Mouse (Mus musculus): ENCODE measurements around the gene Chrna1.
"Not testable (repeated sequence)": the region's sequence is repeated elsewhere in the genome, so short reads cannot be mapped to it uniquely, and the experiment has no call there.

Gene Chrna1

DNA sequence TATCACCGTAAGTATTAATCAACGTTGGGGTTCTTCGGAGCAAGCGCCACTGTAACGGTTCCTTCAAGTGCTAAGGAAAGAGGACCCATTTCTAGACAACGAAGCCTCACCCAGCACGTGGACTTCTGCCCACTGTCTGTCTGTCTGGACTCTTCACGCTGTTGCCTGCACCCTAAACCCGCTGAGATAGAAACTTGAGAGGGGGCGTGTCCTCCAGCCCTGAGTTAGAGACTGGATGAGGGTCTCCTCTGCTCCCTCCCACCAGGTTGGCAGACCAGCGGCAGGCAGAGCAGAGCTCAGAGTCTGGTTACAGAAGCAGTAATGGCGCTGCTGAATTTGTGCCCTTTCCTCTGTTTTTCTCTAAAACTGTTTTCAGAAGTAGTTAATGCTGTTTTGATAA, 10.0 kb upstream of the Chrna1 start:
- DNase-seq (ENCODE audit: low spot score): no peak

DNA sequence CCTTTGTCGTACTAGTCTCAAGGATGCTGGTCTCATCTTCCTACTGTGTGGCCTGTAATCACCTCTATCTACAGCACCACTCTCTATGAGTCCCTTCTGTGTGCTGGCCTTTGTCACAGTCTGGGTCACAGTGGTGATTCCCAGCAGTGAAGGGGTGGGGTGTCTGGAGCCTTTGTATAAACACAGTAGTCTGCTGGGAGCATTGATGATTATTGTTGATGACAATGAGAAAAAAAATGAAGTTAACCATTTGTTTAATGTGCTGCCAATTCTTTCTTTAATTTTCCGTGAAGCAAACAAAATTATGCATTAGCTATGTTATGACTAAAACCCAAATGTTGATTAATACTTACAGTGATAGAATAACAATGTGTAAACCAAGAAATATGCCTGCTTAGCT, 8.8 kb upstream of the Chrna1 start:
- no peak for DNase-seq (ENCODE audit: low spot score)

DNA sequence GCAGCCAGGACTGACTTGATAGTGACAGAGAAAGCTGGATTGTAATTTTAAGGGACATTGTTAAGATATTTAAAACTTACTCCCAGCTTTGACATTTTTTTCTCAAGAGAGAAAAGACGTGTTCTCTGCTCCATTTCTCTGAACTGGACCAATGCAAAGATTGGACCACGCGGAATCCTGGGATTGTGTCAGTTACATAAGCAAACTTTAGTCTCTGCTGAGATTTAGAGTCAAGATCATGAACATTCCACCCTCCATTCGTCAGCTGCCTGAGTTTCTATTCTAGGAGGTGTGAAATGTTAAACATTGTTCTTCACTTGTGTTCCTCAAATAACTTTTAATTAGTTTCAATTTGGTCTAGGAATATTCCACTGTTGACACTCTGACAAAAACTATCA, 7.0 kb upstream of the Chrna1 start:
- DNase-seq (ENCODE audit: low spot score): no peak

DNA sequence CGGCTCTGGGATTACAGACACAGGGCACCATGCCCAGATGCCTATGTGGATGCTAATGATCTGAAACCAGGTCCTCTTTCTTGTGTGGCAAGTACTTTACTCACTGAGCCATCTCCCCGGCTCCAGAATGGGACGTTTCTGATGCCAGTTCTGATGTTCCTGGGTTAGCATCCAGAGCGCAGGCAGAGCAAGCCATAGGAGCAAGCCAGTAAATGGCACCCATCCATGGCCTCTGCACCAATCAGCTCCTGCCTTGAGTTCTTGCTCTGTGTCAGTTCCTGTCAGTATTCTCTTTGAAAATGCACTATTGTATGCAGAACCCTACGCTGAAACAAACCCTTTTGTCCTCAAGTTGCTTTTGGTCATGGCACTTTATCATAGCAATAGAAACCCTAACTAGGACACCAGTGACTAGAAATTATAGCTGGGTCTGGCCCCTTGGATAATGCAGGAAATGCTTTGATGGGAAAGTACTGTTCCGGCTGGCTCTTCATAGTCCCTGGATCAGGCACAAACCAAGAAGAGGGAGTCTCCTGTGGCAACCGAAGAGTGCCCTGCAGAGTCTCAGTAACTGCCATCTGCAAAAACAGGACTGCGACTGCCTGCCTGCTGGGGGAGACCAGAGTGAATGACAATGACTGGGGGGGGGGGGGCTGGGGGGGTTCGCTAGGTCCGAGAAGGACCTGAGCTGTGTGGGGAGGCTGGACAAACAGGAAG, 6.4 kb upstream of the Chrna1 start:
- DNase-seq (ENCODE audit: low spot score): no peak

DNA sequence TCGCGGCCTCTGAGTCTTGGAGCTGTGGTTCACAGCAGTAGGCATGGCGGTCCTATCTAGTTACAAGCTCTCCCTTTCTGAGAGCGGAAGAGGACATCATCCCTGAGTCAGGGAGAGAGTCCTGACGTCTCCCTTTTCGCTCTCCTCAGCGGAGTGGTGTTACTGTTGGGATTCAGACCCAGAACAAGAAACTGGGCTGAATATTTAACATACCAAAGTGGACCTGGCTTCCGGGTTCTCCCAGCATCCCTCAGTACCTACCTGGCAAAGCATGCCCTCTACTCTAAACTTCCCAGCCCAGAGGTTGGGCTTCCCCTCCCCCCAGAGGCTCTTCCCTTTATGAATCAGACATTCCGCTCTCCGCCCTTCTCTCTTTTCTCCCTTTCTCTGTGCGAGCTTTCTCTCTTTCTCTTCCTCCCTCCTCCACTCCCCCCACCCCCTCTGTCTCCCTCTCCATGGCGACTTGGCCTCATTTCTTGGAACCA, 5.3 kb upstream of the Chrna1 start:
- DNase-seq (ENCODE audit: low spot score): no peak

DNA sequence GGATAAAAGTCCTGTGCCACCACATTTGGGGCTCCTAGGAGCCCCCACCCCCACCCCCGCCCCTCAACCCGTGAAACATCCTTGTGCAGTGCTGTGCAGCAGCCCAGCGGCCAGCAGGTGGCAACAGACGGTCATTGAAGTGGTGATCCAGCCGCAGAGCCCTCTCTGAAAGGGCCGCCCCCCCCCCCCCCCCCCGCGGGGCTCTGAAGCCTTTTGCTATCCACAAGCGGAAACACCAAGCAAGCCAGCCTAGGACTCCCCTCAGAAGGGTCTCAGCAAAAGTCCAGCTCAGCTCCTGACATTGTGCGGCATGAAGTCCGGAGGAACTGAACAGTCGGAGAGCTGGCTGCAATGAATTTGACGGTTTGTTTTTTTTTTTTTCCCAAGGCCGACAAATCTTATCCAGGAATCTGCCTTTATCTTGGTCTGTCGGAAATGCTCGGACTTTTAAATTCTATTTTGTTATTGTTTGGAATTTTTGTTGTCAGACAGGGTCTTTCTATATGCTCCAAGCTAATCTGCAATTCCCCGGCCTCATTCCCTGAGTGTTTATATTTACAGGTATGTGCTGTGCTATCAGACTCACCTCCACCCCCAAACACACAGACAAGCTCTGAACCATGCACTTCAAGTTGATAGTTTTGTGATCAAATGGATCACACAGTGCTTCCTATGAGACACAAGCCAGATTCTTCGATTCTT, 4.7 kb upstream of the Chrna1 start:
- peak; percentile 74 for DNase-seq (ENCODE audit: low spot score)

DNA sequence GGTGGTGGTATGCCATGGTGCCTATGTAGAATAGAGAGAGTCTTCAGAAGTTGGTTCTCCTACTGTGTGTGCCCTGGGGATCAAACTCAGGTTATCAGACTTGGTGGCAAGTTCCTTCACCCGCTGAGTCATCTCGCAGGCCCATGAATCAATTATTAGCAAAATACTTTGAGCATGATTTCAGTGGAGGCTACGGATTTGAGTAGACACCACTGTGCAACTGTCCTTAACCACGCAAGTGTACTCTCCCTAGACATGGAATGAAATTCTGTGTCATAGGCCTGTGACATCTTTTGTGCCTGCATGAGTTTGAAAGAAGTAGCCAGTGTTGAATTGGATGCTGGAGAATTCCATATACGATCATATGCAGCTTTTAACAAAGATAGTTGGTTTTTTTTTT, 582 bp upstream of the Chrna1 start:
- DNase-seq (ENCODE audit: low spot score): no peak

DNA sequence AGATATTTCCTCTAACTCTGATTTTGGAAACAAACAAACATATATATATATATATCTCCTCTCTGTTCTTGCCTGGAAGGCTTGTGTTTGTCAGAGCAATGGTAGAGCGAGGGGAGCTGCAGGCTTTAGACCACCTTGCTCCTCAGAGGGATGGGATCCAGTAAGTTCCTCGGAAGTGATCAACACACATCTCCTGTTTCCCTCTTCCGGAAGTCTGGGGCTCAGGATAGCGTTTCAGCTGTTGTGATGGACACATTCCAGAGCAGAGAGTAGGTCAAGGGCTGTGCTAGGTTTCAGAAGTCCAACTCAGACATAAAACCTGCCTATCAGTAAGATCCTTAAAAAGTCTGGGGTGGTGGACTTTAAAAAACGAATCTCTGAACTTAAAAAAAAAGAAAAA, 970 bp downstream of the Chrna1 start:
- DNase-seq (ENCODE audit: low spot score): no peak

DNA sequence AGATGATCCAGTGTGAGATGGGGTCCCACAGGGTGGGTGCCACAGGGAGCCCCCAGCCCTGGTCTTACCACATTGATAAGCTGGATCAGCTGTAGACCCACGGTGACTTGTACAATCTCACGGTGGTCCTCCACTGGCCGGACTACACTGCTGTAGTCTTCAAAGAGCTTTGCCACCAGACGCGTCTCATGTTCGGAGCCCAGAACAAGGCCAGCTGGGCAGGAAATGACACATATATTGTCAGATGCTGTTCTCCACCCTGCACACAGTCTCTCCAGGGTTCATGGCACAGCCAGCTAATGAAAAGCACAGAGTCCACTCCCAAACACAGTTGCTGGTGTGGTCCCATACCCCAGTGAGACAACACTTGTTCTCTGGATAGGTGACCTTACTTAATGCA, 5.7 kb downstream of the Chrna1 start:
- no peak for DNase-seq (ENCODE audit: low spot score)

DNA sequence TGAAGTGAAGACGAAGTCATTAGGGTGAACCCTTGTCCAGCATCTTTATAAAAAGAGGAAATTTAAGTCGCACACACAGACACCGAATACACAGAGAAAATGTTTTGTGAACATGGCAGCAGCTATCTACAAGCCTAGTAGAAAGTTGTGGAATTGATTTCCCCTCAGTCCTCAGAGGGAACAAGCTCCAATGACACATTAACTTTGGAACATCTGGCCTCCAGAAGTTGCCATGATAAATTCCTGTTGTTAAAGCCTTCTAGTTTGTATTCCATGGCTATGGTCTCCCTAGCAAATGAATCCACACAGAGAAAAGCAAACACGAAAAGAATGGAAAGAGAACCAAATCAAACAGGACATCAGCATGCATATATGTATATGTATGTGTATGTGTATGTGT, 6.6 kb downstream of the Chrna1 start:
- no peak for DNase-seq (ENCODE audit: low spot score)

DNA sequence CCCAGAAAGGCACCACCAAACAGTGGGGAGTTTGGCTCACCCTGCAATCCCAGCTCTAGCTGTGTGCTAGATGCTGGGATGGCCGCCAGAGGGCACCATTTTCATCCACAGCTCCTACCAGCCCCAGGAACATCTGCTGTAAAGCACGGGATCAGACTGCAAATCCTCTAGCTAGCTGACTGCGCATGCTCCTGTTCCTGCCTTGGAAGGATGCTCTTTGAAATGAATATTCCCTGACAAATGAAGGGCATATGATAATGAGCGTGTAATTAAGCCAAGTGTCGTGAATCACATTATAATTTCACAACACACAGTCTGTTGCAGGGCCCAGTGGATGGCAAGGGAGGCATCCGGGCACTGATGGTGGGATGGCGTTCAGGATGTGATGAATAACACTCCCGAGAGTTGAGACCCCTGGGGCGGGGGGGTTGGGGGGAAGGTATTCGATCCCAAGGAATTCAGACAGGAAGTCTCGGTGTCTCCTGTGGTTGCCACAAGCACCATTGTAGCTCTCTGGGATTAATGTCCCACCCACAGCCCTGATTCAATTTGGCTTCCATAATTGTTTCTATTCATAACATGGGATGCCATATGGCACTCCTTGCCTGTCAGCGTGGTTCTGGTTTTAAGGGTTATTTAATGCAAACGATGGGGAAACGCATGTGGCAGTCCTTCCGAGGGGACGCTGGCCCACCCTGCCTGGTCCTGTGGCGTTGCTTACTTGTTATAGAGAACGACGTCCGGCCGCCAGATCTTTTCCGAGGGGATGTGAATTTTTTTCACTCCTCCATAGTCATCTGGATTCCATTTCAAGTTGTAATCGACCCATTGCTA, 7.4 kb downstream of the Chrna1 start:
- peak; percentile 67 for DNase-seq (ENCODE audit: low spot score)

DNA sequence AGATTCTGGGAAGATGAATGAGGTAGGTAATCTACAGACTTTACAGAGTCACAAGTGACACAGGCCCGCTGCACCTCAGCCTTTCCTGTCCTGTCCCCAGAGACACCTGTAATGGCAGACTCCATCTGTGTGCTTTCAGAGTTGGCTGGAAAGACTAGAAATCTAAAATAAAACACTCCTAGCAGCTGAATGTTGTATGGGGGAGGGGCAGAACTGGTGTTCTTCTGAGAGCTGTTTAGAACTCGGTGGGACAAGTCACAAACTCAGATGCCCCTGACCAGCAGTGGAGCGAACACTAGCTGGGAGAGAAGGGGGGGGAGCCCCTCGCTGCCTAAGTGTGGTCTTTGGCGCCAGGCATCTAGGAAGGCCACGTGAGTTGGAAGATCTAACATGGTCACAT, 8.2 kb downstream of the Chrna1 start:
- no peak for DNase-seq (ENCODE audit: low spot score)

DNA sequence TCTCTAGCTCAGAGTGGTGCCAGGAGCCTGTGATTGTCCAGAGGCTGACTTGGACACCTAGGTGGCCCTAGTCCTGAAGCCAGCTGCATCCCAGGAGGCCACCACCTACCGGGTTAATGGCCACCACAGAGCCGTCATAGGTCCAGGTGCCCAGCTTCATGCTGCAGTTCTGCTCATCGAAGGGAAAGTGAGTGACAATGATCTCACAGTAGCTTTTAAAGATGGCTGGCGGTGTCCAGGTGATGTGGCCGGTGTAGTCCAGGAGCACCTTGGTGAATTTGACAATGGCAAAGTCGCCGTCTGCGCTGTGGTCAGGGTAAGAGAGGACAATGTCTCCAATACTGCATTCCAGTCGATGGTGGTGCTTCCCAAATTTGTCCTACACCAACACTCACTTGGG, 8.8 kb downstream of the Chrna1 start:
- no peak for DNase-seq (ENCODE audit: low spot score)

DNA sequence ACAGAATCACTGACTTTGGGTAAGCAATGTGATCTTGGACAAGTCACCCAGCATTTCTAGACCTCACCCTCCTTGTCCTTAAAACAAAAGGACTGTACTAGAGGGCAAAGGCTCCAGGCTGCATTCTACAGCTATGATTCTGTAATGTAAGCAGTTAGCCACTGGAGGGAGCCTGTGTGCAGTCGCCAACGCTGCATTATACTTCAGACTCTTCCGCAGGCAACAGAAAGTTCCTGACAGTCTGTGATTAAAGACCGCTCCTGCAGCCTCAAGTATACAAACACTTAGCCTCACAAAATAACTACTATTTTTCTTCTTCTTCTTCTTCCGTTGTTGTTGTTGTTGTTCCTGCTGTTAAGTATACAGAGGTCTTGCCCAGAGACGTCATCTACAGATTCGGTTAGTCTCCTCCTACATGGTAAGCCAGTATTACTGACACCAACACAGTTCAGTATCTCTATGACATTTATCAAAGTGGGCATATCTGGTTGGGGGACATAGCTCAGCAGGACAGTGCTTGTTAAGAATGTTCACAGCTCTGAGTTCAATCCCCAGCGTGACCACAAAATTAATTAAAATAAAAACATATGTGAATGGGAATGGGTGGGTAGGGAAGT, 13.0 kb downstream of the Chrna1 start:
- DNase-seq (ENCODE audit: low spot score): peak; percentile 70

DNA sequence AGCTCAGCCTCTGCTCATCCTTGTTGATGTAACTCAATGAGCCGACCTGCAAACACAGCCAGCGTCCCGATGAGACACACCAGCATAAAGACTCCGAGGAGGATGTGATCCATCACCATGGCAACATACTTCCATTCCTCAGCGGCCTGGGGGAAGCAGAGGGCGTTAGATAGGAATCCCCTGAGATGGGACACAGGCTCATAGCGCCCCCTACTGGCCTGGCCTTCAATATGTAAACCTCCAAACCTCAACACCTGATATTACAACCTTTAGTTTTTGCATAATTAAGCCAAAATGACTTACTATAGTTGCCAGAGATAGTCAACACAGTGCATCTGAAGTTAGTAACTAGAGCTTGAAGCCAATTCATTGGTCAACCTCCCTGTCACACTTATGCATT, 14.0 kb downstream of the Chrna1 start:
- no peak for DNase-seq (ENCODE audit: low spot score)

DNA sequence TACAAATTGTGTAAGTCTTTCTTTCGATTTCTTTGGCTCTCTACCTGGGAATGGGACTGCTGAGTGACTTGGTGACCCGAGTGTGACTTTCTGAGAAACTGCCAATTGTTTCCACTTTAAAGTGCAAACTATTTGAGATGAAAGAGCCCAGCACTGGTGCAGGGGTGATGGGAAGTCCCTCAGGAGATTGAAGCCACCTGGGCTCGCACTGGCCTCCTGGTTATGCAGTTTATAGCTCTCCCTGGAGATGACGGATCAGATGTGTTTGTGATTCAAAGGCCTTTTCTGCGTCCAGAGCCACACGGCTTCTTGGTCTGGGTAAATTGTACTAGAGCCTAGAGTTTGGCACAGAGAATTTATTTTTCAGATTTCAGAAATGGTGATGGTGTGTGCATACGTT, 16.4 kb downstream of the Chrna1 start:
- no peak for DNase-seq (ENCODE audit: low spot score)

DNA sequence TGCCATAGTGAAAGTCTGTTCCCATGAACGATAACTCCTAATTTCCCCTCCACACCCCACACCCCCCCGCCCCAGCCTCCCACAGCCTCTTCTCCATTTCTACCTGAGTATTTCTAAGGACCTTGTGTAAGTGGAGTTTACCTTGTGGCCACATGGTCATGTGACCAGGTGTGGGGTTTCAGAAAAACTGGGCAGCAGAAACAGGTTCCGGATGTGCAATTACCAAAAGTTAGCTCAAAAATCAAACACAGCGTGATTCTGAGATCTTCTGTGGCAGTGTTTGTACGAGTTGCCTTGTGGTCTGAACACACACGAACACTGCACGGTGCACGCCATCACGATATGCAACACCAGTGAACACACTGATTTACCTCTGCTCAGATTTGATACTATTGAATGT, 17.5 kb downstream of the Chrna1 start:
- peak; percentile 58 for DNase-seq (ENCODE audit: low spot score)

DNA sequence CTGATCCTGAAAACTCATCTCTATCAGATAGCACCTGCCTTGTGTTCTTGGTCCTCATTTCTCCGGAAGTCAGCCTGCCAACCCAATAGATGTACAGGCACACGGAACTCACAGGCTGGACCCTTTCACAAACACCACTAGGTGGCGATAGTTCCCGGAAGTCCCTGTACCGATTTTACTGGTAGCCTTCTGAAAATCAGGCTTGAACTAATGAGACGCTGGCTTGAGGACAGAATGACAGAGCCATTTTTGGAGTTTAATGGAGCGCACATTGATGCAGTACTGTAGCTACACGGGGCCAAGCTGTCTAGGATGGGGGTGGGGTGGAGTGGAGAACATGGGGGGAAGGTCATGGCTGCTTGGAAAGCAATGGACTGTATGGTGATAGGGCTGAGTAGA, 18.5 kb downstream of the Chrna1 start:
- peak; percentile 53 for DNase-seq (ENCODE audit: low spot score)

DNA sequence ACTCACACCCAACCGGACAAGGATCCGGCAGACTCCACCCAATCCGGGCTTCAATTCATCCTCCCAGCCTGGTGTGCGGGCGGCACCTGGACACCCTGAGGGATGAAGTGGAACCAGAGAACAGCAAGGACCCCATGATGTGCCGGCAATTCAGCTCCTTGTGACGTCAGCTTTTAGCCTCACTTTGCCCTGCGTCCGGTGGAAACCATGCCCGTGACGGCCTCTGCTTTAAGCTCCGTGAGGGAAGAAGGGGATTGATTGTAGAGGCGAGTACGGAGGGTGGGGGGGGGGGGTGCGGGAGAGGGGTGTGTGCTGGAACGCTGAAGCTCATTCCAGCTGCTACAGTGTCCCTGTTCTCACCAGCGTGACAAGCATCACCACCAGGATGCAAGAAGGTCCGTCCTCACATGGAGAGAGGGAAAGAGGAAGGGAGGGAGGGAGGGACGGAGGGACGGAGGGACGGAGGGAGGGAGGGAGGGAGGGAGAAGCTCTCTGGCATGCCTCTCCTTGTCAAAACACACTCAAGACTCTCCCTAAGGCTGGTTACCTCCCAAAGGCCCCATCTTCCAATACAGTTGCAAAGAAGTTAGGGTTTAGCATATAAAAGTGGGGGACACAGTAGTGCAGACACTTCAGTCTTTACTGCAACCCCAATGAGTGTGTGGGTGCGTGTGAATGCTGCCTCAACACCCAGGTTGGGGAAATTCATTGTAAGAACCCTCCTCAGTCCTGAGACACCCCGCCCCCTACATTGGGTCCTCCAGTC, 19.1 kb downstream of the Chrna1 start:
- no peak for DNase-seq (ENCODE audit: low spot score)

DNA sequence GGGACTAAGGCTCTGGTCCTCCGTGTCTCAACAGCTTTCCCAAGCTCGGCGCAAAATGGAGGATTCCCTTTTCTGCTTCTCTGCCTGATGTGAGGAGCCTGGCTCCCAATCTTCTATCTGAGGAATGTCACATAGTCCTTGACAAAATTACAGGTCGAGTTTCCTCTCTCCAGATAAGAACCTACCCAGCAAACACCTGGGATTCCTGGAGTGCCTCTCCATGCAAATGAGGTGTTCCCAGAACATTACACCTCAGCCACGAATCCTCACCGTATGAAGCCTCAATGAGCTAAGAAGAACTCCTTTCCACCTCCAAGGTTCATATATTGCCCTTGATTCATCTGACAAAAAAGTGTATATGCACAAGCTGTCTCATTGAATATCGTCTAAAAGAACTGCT, 19.7 kb downstream of the Chrna1 start:
- peak; percentile 46 for DNase-seq (ENCODE audit: low spot score)

DNA sequence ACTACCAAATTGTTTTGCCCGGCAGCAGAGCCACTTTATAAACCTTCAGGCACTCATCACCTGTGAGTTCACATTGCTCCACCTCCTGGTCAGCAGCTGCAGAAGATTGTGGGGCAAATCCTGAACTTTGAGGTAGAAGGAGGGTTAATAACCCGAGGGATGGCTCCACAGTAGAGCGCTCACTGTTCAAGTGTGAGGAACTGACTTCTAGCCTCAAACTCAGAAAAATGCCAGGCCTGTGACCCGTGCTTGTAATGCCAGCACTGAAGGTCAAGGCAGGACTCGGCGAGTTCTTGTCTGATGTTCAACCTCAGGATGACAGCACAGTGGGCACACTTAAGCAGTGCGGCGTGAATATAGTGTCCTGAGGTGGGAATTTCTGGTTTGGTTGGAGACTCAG, 22.2 kb downstream of the Chrna1 start:
- DNase-seq (ENCODE audit: low spot score): no peak

DNA sequence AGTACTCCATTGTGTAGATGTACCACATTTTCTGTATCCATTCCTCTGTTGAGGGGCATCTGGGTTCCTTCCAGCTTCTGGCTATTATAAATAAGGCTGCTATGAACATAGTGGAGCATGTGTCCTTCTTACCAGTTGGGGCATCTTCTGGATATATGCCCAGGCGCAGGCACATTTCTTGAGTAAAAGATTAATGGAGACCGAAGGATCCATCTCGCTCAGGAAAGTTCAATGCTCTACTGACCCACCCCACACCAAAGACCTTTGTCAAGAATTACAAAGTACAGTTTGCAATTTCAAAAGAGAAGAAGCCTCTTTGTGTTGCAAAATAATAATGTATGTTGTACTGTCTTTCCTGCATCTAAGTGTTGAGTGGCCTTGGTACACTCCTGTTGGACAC, 23.1 kb downstream of the Chrna1 start:
- DNase-seq (ENCODE audit: low spot score): not testable (repeated sequence)

Data from lung, postnatal 25 days (tissue).